Mouse (Mus musculus) liver, embryonic 14.5 days (tissue): Measurements from ENCODE around the gene Ube4b. TPM values are rescaled to one million over a fixed set of nuclear protein-coding genes. Genes with fewer than 3 reads are reported as not detected.

ENCODE experiments used
- ATAC-seq: fragments of 200-750 bp; cut with Nextera tagmentation; 2 replicates; pipeline ENCODE4 v1.8.0; 2017; ENCODE audit warnings: moderate number of reproducible peaks, mild to moderate bottlenecking, moderate library complexity; ENCODE audit not compliant: insufficient read depth
- DNase-seq, 3 experiments: peaks; one replicate each; pipeline ENCODE4 v3.0.0-alpha.2; 2012 to 2013; ENCODE audit warnings: low read depth in 3 of 3, low spot score in 3 of 3
- H3K27ac ChIP-seq: fragments of 300-500 bp; sonication (generic); 2 replicates; pipeline ENCODE4 v1.5.1; 2014; ENCODE audit warnings: moderate library complexity, mild to moderate bottlenecking, control low read depth, inconsistent platforms
- H3K27me3 ChIP-seq: fragments of 300-500 bp; sonication (generic); 2 replicates; pipeline ENCODE4 v1.6.1; 2014; ENCODE audit warnings: mild to moderate bottlenecking, low read length, moderate library complexity; ENCODE audit not compliant: control insufficient read depth, insufficient read depth
- H3K36me3 ChIP-seq: fragments of 300-500 bp; sonication (generic); replicated peaks from 2 replicates; pipeline ENCODE4 v1.6.1; 2014; ENCODE audit warnings: low read depth; ENCODE audit not compliant: control insufficient read depth, insufficient read depth
- H3K4me1 ChIP-seq, 2 experiments: fragments of 200-500 bp in 1 of 2; fragments of 300-500 bp in 1 of 2; sonication (generic) in 1 of 2; replicated peaks; 2 replicates each; pipeline ENCODE4 v1.6.1; 2012 to 2014; ENCODE audit warnings: antibody characterized with exemption in 1 of 2, inconsistent platforms in 1 of 2, low read length in 1 of 2; ENCODE audit not compliant: control insufficient read depth in 2 of 2, insufficient read depth in 2 of 2
- H3K4me2 ChIP-seq: fragments of 300-500 bp; sonication (generic); 2 replicates; pipeline ENCODE4 v1.6.1; 2014; ENCODE audit warnings: low read depth, mild to moderate bottlenecking, control low read depth, moderate library complexity
- H3K4me3 ChIP-seq, 2 experiments: fragments of 200-500 bp in 1 of 2; fragments of 300-500 bp in 1 of 2; sonication (generic) in 1 of 2; 2 replicates each; pipeline ENCODE4 v1.5.1; 2012 to 2014; ENCODE audit warnings: low read depth in 2 of 2, low read length in 2 of 2, mild to moderate bottlenecking in 2 of 2, control low read depth in 1 of 2, inconsistent platforms in 1 of 2, moderate library complexity in 1 of 2; ENCODE audit not compliant: insufficient read depth in 1 of 2
- H3K9ac ChIP-seq: fragments of 300-500 bp; sonication (generic); replicated peaks from 2 replicates; pipeline ENCODE4 v1.6.1; 2014; ENCODE audit warnings: mild to moderate bottlenecking, control low read depth, moderate library complexity
- H3K9me3 ChIP-seq: fragments of 300-500 bp; sonication (generic); 2 replicates; pipeline ENCODE4 v1.6.1; 2016; ENCODE audit warnings: low read length, mixed read lengths; ENCODE audit not compliant: control insufficient read depth
- CTCF ChIP-seq: IDR thresholded peaks from 2 replicates; pipeline ENCODE4 v1.5.1; 2016; ENCODE audit warnings: antibody characterized with exemption, low read depth, control low read depth
- EP300 ChIP-seq: IDR thresholded peaks from 2 replicates; pipeline ENCODE4 v1.6.1; 2016; ENCODE audit warnings: antibody characterized with exemption, low read depth
- WGBS: fragments of 180-500 bp; shearing (Covaris S2); extraction: QIAGEN DNeasy Blood & Tissue Kit; methylation state at CpG from one replicate; pipeline ENCODE4 v1.1.7; 2014; ENCODE audit not compliant: insufficient replicate concordance; 5-methylcytosine and 5-hydroxymethylcytosine counted together
- polyA plus RNA-seq, 2 experiments: library from polyadenylated mRNA; depleted of rRNA in 1 of 2; stranded (reverse) in 1 of 2; unstranded in 1 of 2; fragments of >200 nt; fragmentation: Nextera tagmentation in 1 of 2; extraction: Ambion mirVana in 1 of 2; gene quantifications; 2 replicates each; pipeline versions ENCODE4 v1.2.1 to v1.2.3; 2012 to 2014

Ube4b gene
- polyA plus RNA-seq, 2 experiments = 8.2 to 16.7 TPM

DNA sequence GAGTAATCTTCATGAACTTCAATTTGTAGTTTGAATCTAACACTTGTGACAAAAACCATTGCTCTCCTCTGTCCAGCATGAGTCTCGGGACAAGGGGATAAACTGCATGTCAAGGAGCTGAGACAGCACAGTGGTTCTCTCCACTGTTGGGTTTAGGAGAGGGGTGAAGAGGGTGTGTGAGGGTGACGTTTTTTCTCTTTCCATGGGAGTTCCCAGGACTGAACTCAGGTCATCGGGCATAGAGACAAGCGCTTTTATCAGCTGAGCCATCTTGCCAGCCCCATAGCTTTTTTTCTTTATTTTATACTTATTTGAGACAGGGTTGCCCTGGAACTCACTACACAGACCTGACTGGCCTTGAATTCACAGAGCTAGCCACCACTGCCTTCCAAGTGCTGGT, 32.3 kb downstream of the Ube4b start:
- DNase-seq (no peak), ATAC-seq (no peak)
- no peaks in the 10 kb centered on the region for H3K27me3 ChIP-seq
- peaks cover 3 to 12% of the 10 kb centered on the region in 2 experiments; a peak in 3 of 4 replicates for H3K4me1 ChIP-seq
- 62% methylated on average over 4 of the region's 4 CpGs for WGBS
- H3K27ac ChIP-seq = no peak overlapping the region
- H3K36me3 ChIP-seq = peaks cover 5% of the 10 kb centered on the region
- no peak overlapping the region for H3K4me2 ChIP-seq
- no peak overlapping the region for H3K4me3 ChIP-seq
- H3K9ac ChIP-seq = no peak overlapping the region
- H3K9me3 ChIP-seq = no peaks in the 10 kb centered on the region
- TF ChIP-seq EP300 (no peak), CTCF (no peak)

DNA sequence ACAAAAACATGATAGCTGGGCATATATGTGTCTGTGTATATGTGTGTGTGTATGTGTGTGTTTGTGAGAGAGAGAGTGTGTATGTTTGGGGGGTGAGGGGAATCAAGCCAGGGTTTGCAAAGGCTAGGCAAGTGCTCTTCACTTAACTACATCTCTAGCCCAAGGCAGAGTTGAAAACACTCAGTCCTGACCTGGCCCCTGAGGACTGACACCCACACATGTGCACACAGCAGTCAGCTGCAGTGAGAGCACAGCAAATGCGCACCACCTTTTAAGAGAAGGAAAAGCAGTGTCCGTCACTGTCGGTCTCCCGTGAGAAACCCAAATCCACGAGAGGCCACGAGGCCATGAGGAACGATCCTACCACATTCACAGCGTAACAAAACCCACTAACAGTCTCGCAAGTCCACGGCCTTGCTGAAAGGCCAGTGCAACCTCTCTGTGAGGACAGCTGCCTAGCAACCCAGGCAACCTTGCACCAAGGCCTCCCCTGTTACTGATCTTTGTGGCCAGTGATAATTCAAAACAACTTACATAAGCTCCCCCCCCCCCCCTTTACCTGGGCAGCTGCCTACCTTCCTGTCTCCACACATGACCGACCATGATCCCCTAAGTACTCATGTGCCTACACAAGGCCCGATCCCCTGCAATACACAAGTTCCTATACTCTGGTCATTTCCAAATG, 33.1 kb downstream of the Ube4b start:
- 84% methylated on average over 12 of the region's 12 CpGs for WGBS
- Histone ChIP-seq H3K27me3 (no peaks in the 10 kb centered on the region), H3K4me1 (peaks cover 0 to 6% of the 10 kb centered on the region in 2 experiments; a peak in 1 of 4 replicates), H3K36me3 (peaks cover 5% of the 10 kb centered on the region), H3K9ac (no peak overlapping the region), H3K4me3 (no peak overlapping the region), H3K27ac (no peak overlapping the region), H3K4me2 (no peak overlapping the region), H3K9me3 (no peaks in the 10 kb centered on the region)
- DNase-seq (no peak), ATAC-seq (no peak)
- no peak for TF ChIP-seq EP300
- no peak for TF ChIP-seq CTCF

DNA sequence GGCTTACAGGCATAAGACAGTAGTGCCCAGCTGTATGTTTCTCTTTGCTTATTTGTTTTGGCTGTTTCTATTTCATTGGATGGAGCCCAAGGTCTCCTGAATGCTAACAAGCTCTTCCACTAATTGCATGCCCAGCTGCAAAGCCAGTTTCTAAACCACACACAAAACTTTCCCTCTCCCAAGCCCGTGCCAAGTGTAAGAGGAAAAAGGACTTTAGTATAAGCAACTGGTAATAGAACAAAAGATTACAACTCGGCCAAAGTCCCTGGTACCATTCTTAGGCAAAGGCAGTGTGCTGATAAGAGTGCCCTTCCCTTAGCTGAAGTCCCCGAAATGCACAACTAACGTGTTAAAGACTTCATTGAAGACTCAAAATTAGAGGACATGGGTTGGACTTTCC, 34.2 kb downstream of the Ube4b start:
- Histone ChIP-seq H3K36me3 (no peaks in the 10 kb centered on the region), H3K4me3 (no peak overlapping the region), H3K9me3 (no peaks in the 10 kb centered on the region), H3K27me3 (no peaks in the 10 kb centered on the region), H3K4me1 (peaks cover 0 to 4% of the 10 kb centered on the region in 2 experiments; a peak in 1 of 4 replicates), H3K4me2 (no peak overlapping the region), H3K27ac (no peak overlapping the region), H3K9ac (no peak overlapping the region)
- DNase-seq (no peak), ATAC-seq (no peak)
- TF ChIP-seq CTCF = no peak
- no peak for TF ChIP-seq EP300
- WGBS = 44% methylated on average over 4 of the region's 4 CpGs

DNA sequence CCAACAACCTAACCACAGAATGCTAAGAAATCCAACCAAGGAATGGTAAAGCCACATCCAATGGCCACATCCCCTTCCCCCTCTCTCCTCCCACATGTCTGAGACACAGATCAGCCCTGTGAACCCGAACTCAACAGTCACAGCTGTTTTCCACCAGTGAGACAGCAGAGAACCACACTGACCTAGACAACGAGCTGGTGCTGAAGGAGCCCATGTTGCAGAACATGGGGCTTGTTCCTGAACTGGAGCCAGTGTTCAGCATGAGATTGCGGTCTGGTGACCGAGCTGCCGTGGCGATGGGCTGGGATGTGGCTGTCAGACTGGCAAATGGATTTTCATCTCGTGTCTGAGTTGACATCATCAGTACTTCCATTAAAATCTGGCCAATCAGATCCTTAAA, 45.5 kb downstream of the Ube4b start:
- H3K9ac ChIP-seq = no peak overlapping the region
- no peak for ATAC-seq
- no peak overlapping the region for H3K4me2 ChIP-seq
- peaks cover 26% of the 10 kb centered on the region for H3K36me3 ChIP-seq
- H3K27ac ChIP-seq = no peak overlapping the region
- H3K27me3 ChIP-seq = no peaks in the 10 kb centered on the region
- no peaks in the 10 kb centered on the region for H3K4me1 ChIP-seq
- WGBS = 75% methylated on average over 7 of the region's 7 CpGs
- no peak for TF ChIP-seq CTCF
- no peak for TF ChIP-seq EP300
- H3K9me3 ChIP-seq = no peaks in the 10 kb centered on the region
- no peak overlapping the region for H3K4me3 ChIP-seq
- DNase-seq = no peak

DNA sequence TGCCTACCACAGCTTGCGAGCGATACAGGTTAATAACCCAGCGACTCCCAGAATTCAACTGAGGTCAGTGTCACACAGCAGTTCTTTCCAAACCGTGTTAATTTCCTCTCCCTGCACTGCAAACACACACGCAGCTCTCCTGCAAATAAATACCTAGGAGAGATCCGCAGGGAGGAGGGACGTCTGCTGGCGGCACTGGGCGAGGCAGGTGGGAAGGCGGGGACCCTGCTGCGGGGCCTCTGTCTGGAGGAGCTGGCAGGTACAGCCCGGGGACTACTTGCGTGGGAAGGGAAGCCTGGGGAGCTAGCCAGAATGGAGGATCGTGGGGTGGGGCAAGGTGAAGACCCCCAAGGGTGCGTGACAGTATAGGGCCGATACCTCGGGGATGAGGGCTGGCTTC, 46.7 kb downstream of the Ube4b start:
- DNase-seq (no peak), ATAC-seq (no peak)
- WGBS = 86% methylated on average over 17 of the region's 17 CpGs
- Histone ChIP-seq H3K4me2 (no peak overlapping the region), H3K9ac (no peak overlapping the region), H3K36me3 (peaks cover 23% of the 10 kb centered on the region), H3K27me3 (no peaks in the 10 kb centered on the region), H3K4me3 (no peak overlapping the region), H3K27ac (no peak overlapping the region), H3K9me3 (no peaks in the 10 kb centered on the region), H3K4me1 (no peaks in the 10 kb centered on the region)
- TF ChIP-seq EP300 = no peak
- TF ChIP-seq CTCF = no peak
